Mouse (Mus musculus) layer of hippocampus, adult 18-20 months (tissue): Measurements from ENCODE around the gene Ncbp2. TPM values are rescaled to one million over a fixed set of nuclear protein-coding genes. Genes with fewer than 3 reads are reported as not detected.
A peak's percentile ranks its signal among the peaks of the same experiment; 100 is the strongest.

Experiments used
- DNase-seq, 2 experiments: peaks; one replicate each; pipeline ENCODE4 v3.0.0; 2022; ENCODE audit warnings: low spot score in 2 of 2
- long read RNA-seq: library from polyadenylated mRNA; stranded (forward); transcript quantifications from one replicate; pipeline ENCODE4 v2.0.0, GENCODE M21; 2021
- total RNA-seq, 2 experiments: library from RNA; stranded (reverse); gene quantifications; 2 replicates each; pipeline ENCODE4 v1.2.3; 2021

The Ncbp2 gene
- 10 to 100 TPM; 51.4 to 53.4 TPM for total RNA-seq
- long read RNA-seq, transcript Ncbp2-201 (4 exons, 2,070 nt) = major isoform, 63 of 71 reads
- long read RNA-seq, partial matches to known transcripts = 3 of 71 reads
- long read RNA-seq, other reads (novel, unspliced or antisense) = 5 of 71 reads

- DNase-seq = peak; percentile 94 to 97
These were observed at the start of gene Ncbp2, which contains the start of gene 0610012G03Rik for GRCm38 (mm10) chr16:31948345-31948774. Gene Ncbp2, plus strand, starts transcription at chr16:31948513. Gene 0610012G03Rik, minus strand, starts transcription at chr16:31948494.

GRCm38 (mm10) chr16:31898546-31899326 is 49.6 kb upstream of the Ncbp2 start:
- DNase-seq = peak; percentile 65 to 88

GRCm38 (mm10) chr16:31901886-31902285 is 46.4 kb upstream of the Ncbp2 start:
- DNase-seq = no peak

GRCm38 (mm10) chr16:31903239-31903638 is 45.1 kb upstream of the Ncbp2 start:
- DNase-seq = no peak

- DNase-seq = no peak
These were observed 43.0 kb upstream of the Ncbp2 start for GRCm38 (mm10) chr16:31905331-31905730.

- DNase-seq = no peak
These were observed 42.2 kb upstream of the Ncbp2 start for GRCm38 (mm10) chr16:31905891-31906825.

- DNase-seq = no peak
These were observed 41.4 kb upstream of the Ncbp2 start for GRCm38 (mm10) chr16:31906896-31907295.

GRCm38 (mm10) chr16:31908959-31909358 is 39.4 kb upstream of the Ncbp2 start:
- DNase-seq = peak in 1 of 2 experiments; percentile 42

GRCm38 (mm10) chr16:31910281-31910847 is 37.9 kb upstream of the Ncbp2 start:
- no peak for DNase-seq

- DNase-seq = no peak
These were observed 30.5 kb upstream of the Ncbp2 start for GRCm38 (mm10) chr16:31917776-31918175.

GRCm38 (mm10) chr16:31918248-31918724 is 30.0 kb upstream of the Ncbp2 start:
- peak; percentile 78 to 96 for DNase-seq

- DNase-seq = no peak
These were observed 23.9 kb upstream of the Ncbp2 start for GRCm38 (mm10) chr16:31924368-31924767.

GRCm38 (mm10) chr16:31926091-31926490 is 22.2 kb upstream of the Ncbp2 start:
- no peak for DNase-seq

GRCm38 (mm10) chr16:31926547-31927182 is 21.6 kb upstream of the Ncbp2 start:
- no peak for DNase-seq

- no peak for DNase-seq
These were observed 20.9 kb upstream of the Ncbp2 start for GRCm38 (mm10) chr16:31927412-31927811.

GRCm38 (mm10) chr16:31931330-31931729 is 17.0 kb upstream of the Ncbp2 start:
- DNase-seq = no peak

- peak in 1 of 2 experiments; percentile 58 for DNase-seq
These were observed 16.1 kb upstream of the Ncbp2 start for GRCm38 (mm10) chr16:31932255-31932654.

- DNase-seq = peak; percentile 87 to 92
These were observed 15.2 kb upstream of the Ncbp2 start for GRCm38 (mm10) chr16:31932840-31933697.

GRCm38 (mm10) chr16:31933751-31934549 is 14.4 kb upstream of the Ncbp2 start, which contains the start of gene Pigz:
Gene Pigz, plus strand, starts transcription at chr16:31933851.
- peak in 1 of 2 experiments; percentile 60 for DNase-seq
